Comparison of ENCODE assay signal across 20 mouse cellular contexts in the genomic region with DNA sequence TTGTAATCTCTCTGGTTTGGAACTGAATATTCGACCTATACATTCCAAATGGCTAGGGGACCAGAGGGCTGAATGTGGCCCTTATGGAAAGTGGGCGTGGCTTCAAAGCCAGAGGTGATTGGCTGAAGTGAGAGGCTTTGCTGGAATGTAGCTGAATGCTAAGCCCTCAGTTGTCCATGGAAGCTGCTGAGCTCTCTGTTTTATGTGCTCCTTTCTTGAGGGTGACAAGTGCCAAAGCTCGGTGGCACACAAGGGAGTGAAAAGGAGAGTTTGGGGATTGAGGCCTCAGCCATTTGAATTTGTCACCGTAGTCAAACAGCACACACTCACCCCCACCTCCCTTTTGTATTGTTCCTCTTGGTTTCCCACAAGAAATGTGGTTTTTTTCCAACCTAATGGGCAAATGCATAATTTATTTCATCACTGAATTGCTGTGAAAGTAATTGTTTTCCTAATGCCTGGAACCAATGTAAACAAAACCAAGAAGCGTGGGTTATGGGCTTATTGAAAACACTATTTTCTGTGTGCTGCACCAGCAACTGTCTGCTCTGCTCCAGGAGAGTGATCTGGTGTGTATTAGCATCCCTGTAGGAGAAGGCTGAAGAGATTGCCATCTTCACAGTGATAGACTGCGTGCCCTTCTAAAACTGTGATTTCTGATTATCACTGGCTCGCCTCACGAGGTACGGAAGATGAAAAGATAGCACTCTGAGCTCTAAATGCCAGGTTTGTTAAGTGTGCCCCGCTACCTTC.
DNase-seq lines count a peak whose midpoint lies in the region; ATAC-seq and TF ChIP-seq lines count a peak whose summit lies in the region.
"Had no signal": no experiment of that assay in that cellular context is flagged by ENCODE, and none has a peak within 500 bp of the region (broad histone marks: within the 10 kb centered on the region; RNA-seq: fewer than 3 reads in every experiment).

No protein-coding gene starts in this region.

- no peaks in the 10 kb centered on the region for H3K36me3 ChIP-seq in forebrain, embryonic 14.5 days (ENCODE audit: control insufficient read depth, insufficient read depth, low read length)
- H3K36me3 ChIP-seq in forebrain, embryonic 15.5 days = no peaks in the 10 kb centered on the region
- no peaks in the 10 kb centered on the region for H3K36me3 ChIP-seq in neural tube, embryonic 13.5 days
- H3K36me3 ChIP-seq: embryonic facial prominence, embryonic 12.5 days; heart, embryonic 13.5 days; limb, embryonic 12.5 days; liver, embryonic 15.5 days had no signal

- no peaks in the 10 kb centered on the region for H3K9me3 ChIP-seq in forebrain, embryonic 14.5 days (replicated peaks; ENCODE audit: control insufficient read depth, low read length)
- H3K9me3 ChIP-seq in forebrain, embryonic 15.5 days = no peaks in the 10 kb centered on the region
- no peaks in the 10 kb centered on the region for H3K9me3 ChIP-seq in neural tube, embryonic 13.5 days
- H3K9me3 ChIP-seq: embryonic facial prominence, embryonic 12.5 days; liver, embryonic 15.5 days had no signal

- DNase-seq in forebrain, embryonic 14.5 days (ENCODE audit: low spot score) = no peak
- DNase-seq in mesoderm, embryonic 11.5 days (ENCODE audit: low read depth, low spot score) = peak; percentile 27
- DNase-seq in lung, postnatal 14 days = no peak
- no peak for DNase-seq in cerebellum, postnatal 4 days (ENCODE audit: low spot score in 2 of 2)
- DNase-seq: adrenal gland, postnatal 10 days; cerebellum, adult 2 months; heart, postnatal 36 days; right cerebral cortex, postnatal 25 days; thymus, postnatal 36 days had no signal

- 41% methylated on average over 10 of the region's 10 CpGs for WGBS in forebrain, embryonic 14.5 days
- WGBS in forebrain, embryonic 15.5 days = 42% methylated on average over 10 of the region's 10 CpGs
- WGBS in neural tube, embryonic 13.5 days = 39% methylated on average over 10 of the region's 10 CpGs

- peak; percentile 54 for ATAC-seq in forebrain, embryonic 14.5 days
- ATAC-seq in forebrain, embryonic 15.5 days (replicated peaks) = no peak; the same call in 1 of the 2 replicates
- peak; percentile 83 for ATAC-seq in neural tube, embryonic 13.5 days (ENCODE audit: low read depth)
- ATAC-seq: intestine, postnatal 0 days; lung, postnatal 0 days had no signal

- H3K27me3 ChIP-seq in forebrain, embryonic 14.5 days (replicated peaks; ENCODE audit: control insufficient read depth, insufficient read depth, low read length) = no peaks in the 10 kb centered on the region
- no peaks in the 10 kb centered on the region for H3K27me3 ChIP-seq in forebrain, embryonic 15.5 days
- H3K27me3 ChIP-seq in neural tube, embryonic 13.5 days = no peaks in the 10 kb centered on the region
- H3K27me3 ChIP-seq: embryonic facial prominence, embryonic 12.5 days; heart, embryonic 13.5 days; limb, embryonic 12.5 days; liver, embryonic 15.5 days had no signal

- H3K27ac ChIP-seq in forebrain, embryonic 14.5 days (ENCODE audit: low read depth, low read length) = no peak overlapping the region
- no peak overlapping the region for H3K27ac ChIP-seq in forebrain, embryonic 15.5 days (replicated peaks)
- peak overlapping the region; percentile 14; the same call in 1 of the 2 replicates for H3K27ac ChIP-seq in embryonic fibroblast, embryonic 13.5 days (ENCODE audit: insufficient read depth, low read length)
- peak overlapping the region; percentile 64 for H3K27ac ChIP-seq in neural tube, embryonic 13.5 days (replicated peaks)
- H3K27ac ChIP-seq: embryonic facial prominence, embryonic 12.5 days; heart, embryonic 13.5 days; kidney, postnatal 0 days; left cerebral cortex, adult 2 months; limb, embryonic 12.5 days; liver, embryonic 15.5 days had no signal

- TF ChIP-seq POLR2A in embryonic fibroblast, embryonic 13.5 days (IDR thresholded peaks at IDR 0.05; ENCODE audit: low read depth, low read length) = no peak

- H3K4me3 ChIP-seq in forebrain, embryonic 14.5 days (ENCODE audit: low read depth, low read length) = no peak overlapping the region
- H3K4me3 ChIP-seq in forebrain, embryonic 15.5 days = no peak overlapping the region
- no peak overlapping the region for H3K4me3 ChIP-seq in embryonic fibroblast, embryonic 13.5 days (ENCODE audit: insufficient read depth, low read length)
- no peak overlapping the region for H3K4me3 ChIP-seq in neural tube, embryonic 13.5 days
- H3K4me3 ChIP-seq: embryonic facial prominence, embryonic 12.5 days; heart, embryonic 13.5 days; left cerebral cortex, adult 2 months; limb, embryonic 12.5 days; liver, embryonic 15.5 days had no signal

- H3K9ac ChIP-seq in forebrain, embryonic 14.5 days (ENCODE audit: low read length) = no peak overlapping the region
- no peak overlapping the region for H3K9ac ChIP-seq in forebrain, embryonic 15.5 days (replicated peaks)
- no peak overlapping the region for H3K9ac ChIP-seq in neural tube, embryonic 13.5 days
- H3K9ac ChIP-seq: embryonic facial prominence, embryonic 12.5 days; heart, embryonic 13.5 days; limb, embryonic 12.5 days; liver, embryonic 15.5 days had no signal

- H3K4me1 ChIP-seq in forebrain, embryonic 14.5 days (ENCODE audit: control insufficient read depth, insufficient read depth, low read length) = peaks cover 14% of the 10 kb centered on the region; the same call in 1 of the 2 replicates
- peaks cover 15% of the 10 kb centered on the region; the same call in 1 of the 2 replicates for H3K4me1 ChIP-seq in forebrain, embryonic 15.5 days
- H3K4me1 ChIP-seq in embryonic fibroblast, embryonic 13.5 days (ENCODE audit: control insufficient read depth, insufficient read depth, low read length) = no peaks in the 10 kb centered on the region
- H3K4me1 ChIP-seq in neural tube, embryonic 13.5 days (replicated peaks) = peaks cover 32% of the 10 kb centered on the region
- H3K4me1 ChIP-seq: limb, embryonic 12.5 days; liver, embryonic 15.5 days had no signal

- no peak for TF ChIP-seq CTCF in embryonic fibroblast, embryonic 13.5 days (IDR thresholded peaks at IDR 0.05; ENCODE audit: borderline replicate concordance, insufficient read depth, low read length)

- H3K4me2 ChIP-seq in forebrain, embryonic 14.5 days (ENCODE audit: low read length) = no peak overlapping the region
- H3K4me2 ChIP-seq in forebrain, embryonic 15.5 days (replicated peaks) = no peak overlapping the region
- H3K4me2 ChIP-seq in neural tube, embryonic 13.5 days = no peak overlapping the region
- H3K4me2 ChIP-seq: embryonic facial prominence, embryonic 12.5 days; heart, embryonic 13.5 days; limb, embryonic 12.5 days; liver, embryonic 15.5 days had no signal

Comparison
In these comparisons a context has a peak if more than half of its experiments do, and no peak if none do; other contexts are left out.
1. H3K27ac ChIP-seq: peak in embryonic fibroblast, embryonic 13.5 days (single experiment) and neural tube, embryonic 13.5 days (single experiment); none in forebrain, embryonic 14.5 days (single experiment) and forebrain, embryonic 15.5 days (single experiment).